Mouse (Mus musculus): ENCODE measurements at regions not wholly inside any gene's neighbourhood (a gene's known extent, or its start where the extent isn't known, plus 50 kb on each side); places are given as distances from the start of the nearest gene placed in this dataset.

- TF ChIP-seq EP300 (IDR thresholded peaks at IDR 0.05; ENCODE audit: low read depth): no peak
- TF ChIP-seq CTCF (IDR thresholded peaks at IDR 0.05; ENCODE audit: low read depth): no peak
Observed at GRCm38 (mm10) chr2:8441230-8441629, 931.9 kb upstream of the Celf2 start.
